Mouse (Mus musculus) thymus, postnatal 14 days (tissue): ENCODE measurements at regions not wholly inside any gene's neighbourhood (a gene's known extent, or its start where the extent isn't known, plus 50 kb on each side); places are given as distances from the start of the nearest gene placed in this dataset.
"Not testable (repeated sequence)": the region's sequence is repeated elsewhere in the genome, so short reads cannot be mapped to it uniquely, and the experiment has no call there.

Experiments used
- DNase-seq: peaks from one replicate; pipeline ENCODE4 v3.0.0; 2021

DNA sequence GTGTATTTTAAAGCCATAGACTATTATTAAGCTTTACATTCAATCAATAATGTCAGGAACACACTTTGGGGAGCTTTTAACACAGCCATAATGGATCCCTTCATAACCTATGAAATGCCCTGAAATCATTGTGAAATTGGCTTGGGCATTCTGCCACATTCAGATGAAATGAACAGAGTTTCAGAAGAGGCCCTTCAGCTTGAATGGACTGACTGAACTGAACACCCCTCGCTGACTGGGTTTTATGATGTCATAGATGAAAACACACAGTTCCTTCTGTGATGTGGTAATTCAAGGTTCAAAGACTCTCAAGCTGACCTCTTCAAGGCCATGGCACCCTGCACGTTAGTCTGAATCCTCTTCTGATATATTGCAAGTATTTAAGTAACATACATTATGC is 298.4 kb upstream of the Ercc4 start:
- no peak for DNase-seq

DNA sequence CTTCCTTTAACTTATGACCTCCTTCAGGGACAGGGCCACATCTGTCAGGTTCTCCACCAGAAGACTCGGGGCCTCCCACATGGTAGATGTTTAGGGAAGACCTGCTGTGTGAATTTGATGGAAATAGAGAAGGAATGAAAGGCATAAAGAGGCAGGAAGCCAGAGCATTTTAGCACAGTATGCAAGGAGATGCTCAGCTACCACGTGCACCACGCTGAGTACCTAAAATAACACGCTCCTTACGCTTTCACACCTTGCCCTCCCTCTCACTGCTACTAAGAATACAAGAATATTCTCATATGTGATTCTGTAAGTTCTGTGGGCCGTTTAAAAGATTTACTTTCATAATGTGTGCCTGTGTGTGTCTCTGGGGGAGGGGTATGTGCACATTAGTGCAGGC is 284.8 kb upstream of the Ercc4 start:
- no peak for DNase-seq

DNA sequence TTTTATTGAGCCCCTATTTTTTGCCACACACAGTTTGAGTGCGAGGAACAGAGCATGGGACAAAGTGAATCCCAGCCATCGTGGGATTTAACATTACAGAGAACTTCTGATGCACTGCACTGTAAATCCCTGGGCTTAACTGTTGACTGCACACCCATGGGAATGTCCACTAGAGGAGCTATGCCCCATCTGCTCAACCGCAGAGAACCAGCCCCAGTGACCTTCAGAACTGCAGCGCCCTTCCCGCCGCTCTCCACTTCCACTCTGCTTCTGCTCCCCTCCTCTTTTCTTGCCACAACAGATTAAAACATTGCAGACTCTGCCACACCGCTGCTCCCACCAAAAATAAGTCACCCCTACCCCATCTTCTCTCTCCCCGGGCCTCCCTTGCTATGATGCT is 283.3 kb upstream of the Ercc4 start:
- no peak for DNase-seq

DNA sequence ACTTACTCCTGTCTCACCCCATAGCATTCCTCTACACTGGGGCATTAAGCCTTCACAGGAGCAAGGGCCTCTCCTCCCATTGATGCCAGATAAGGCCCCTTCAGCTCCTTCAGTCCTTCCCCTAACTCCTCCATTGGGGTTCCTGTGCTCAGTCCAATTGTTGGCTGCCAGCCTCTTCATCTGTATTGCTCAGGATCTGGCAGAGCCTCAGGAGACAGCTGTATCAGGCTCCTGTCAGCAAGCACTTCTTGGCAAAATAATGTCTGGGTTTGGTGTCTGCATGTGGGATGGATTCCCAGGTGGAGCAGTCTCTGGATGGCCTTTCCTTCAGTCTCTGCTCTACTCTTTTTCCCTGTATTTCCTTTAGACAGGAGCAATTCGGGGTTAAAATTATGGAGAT is 278.2 kb upstream of the Ercc4 start:
- DNase-seq: not testable (repeated sequence)

DNA sequence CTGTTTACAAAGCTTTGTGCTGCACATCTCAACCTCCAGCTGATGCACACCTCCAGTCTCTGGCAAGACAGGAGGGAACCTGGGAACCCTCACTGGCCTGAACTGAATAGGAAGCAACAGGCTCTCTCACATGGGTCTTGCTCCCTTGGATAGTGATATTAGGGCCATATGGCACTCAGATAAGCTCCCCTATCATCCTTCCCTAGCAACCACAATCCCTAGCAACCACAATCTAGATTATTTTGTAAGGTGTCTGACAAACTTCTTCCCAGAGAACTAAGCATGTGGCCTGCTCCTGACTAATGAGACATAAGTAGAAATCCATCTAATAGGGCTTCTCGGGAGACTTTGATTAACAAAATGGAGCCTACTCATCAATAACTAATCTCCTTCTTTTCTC is 253.1 kb upstream of the Ercc4 start:
- DNase-seq: no peak

DNA sequence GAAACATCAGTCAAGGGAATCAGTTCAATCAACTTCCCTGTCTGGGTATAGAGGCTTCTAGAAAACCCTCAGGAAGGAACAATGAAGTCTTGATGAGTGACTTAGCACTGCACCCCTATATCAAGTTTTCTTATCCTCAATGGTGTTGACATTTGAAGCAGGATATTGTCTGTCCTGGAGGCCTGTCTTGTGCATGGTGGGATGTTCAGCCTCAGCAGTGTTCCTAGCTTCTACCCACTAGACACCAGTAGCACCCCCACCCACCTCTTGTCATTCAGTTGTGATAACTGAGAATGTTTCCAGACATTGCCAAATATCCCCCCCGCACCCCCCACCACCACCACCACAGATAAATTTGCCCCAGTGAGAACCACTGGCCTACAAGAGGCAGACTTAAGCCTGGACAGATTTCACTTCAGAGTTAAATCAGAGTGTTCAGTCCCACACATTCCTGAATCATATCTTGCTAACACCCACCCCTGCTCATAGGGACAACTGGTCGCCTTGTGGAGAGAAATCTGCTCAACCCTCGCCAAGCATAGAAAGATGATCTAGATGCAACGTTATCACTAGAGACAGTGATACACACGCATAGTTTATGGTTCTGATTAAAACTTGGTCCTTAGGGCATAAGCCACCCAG is 249.6 kb upstream of the Ercc4 start:
- DNase-seq: no peak

DNA sequence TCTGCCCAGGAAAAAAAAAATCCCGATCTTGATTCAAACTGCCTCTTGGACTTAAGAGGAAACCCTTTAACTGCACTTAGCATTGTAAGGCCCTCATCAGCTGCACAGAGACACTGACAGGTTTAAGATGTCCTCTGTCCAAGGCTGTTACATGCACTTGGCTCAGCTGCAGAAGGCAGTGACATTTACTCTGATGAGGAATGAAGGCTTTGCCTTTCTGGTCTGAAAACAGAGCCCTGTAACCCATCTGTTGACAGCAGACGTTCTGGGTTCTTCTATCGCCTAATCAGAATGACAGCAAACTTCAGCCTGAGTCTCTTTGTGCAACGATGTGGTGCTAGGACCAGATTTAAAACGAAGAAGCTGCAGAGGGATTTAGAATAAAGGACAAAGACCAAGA is 246.9 kb upstream of the Ercc4 start:
- DNase-seq: no peak

DNA sequence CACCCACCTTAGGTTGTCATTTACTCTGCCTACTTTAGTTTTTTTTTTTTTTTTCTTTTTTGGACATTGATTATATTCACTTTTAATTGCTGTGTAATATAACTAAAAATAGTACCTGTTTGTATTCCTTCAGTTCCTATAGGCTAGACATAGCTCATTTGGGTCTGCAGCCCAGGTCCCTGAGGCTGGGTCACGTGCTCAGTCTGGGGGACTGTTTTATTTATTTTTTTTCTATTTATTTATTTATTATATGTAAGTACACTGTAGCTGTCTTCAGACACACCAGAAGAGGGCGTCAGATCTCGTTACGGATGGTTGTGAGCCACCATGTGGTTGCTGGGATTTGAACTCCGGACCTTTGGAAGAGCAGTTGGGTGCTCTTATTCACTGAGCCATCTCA is 231.2 kb upstream of the Ercc4 start:
- DNase-seq: not testable (repeated sequence)

DNA sequence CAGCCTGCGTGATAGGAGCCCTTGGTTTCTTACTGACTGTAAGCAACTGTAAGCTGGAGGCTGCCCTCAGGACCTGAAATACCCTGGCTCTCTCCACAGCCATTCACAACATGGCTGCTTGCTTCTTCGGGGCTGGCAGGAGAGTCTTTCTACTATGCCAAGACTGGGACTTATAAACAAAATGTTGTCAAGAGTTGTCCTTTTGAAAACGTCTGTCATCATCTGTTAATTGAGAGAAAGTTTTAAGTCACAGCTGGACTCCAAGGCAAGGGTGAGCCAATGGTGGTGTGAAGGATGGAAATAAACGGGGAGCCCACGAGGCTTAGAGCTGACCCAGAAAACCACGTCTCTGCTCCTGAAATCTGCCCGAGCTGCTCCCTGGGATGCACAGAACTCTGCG is 229.5 kb upstream of the Ercc4 start:
- no peak for DNase-seq

DNA sequence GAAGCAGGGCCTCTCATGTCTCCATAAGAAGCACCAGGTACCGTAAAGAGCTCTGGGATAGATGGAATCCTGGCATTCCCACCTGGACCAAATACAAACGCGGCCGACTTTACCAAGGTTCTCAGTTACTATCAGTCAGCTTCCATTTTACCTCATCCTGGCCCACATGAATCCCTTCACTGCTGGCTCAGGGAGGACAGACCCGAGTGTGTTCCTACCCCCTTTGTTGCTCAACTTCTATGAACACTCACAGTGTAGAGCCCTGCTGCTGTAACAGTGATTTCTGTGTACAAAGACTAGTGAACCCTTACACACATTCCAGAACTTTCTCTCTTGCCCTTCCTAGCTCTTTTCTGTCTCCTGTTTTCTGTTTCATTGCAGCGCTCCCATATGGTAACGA is 229.0 kb upstream of the Ercc4 start:
- DNase-seq: no peak

DNA sequence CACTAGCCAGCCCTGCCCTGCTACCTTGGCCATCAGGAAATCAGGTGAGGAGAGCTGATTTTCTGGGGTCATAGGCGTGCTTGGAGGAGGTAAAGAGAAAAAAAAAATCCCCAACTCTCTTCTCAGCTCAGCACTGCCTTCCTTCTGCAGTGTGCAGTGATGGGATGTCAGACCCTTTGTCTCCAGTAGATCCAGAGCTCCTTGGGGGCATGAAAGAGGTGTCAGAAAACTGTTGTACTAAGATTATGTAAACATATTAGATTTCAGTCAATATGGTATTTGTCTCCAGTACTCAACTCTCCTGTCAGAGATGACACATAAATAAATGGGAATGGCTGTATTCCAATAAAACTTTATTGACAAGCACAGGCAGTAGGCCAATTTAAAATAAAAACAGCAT is 226.8 kb upstream of the Ercc4 start:
- no peak for DNase-seq

DNA sequence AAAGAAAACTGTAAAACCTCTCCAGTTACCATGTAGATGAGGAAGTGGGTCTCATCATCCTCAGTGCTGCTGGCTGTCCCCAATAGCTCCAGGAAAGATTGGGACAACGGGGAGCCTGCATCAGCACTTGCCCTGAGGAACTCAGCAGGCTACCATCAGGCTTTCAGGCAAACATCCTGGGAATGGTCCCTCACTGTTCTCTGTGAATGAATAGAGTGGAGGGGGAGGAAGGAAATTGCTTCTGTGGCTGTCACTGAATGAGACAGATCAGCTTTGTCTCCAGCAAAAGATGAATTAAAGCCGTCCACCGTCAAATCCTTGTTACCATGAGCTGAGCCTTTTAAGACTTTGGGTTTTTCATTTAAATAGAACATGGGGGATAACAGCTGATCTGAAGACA is 224.9 kb upstream of the Ercc4 start:
- DNase-seq: no peak

DNA sequence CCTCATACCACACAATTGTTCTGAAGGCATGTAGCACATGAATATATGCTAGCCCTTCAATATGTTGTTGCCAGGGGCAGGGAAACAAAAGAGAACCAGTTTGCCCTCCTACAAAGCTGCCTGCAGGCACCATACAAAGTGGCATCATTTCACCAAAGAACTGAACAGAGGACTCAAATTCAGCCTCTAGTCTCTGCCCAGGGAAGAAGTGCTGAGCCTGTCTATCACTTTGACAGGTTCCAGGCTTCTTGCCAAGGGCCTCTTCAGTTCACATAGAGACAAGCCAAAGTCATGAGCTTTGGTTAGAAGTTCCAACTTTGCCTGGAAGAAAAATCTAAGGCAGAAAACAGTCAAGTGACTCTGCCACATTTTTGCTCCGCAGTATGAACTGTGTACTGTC is 223.4 kb upstream of the Ercc4 start:
- no peak for DNase-seq

DNA sequence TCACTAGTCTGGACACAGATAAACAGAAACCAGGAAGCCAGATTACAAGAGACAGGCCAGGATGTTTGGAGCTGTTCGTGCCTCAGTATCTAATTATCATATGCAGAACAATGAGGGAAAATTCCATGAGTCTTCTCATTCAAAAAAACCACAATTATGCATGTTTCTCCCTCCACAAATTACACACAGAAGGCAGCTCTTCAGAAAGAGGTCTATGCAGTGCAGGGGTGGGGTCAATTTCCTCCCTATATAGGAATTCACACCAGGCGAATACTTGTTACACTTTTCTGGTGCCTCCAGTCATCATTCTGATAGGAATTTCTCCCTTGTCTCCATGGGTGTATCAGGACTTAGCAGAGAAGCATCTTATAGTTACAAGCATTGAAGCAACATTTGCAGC is 222.1 kb upstream of the Ercc4 start:
- no peak for DNase-seq

DNA sequence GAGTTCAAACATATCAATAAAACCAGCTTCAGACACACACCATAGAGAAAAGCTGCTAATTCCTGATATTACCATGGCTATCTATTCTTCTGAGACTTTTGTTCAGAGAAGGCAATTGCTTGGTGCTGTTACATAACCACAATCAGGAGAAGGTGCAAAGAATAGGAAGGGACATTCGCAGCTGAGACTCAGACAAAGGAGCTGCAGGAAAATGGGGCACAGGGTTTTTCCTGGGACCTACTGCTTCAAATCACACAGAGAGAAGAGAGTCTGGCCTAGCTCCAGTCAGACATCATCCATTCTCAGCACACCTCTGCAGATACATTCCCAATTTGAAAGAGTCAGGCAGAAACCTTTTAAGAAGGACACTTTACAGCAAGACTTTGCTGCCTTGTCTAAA is 219.4 kb upstream of the Ercc4 start:
- no peak for DNase-seq

DNA sequence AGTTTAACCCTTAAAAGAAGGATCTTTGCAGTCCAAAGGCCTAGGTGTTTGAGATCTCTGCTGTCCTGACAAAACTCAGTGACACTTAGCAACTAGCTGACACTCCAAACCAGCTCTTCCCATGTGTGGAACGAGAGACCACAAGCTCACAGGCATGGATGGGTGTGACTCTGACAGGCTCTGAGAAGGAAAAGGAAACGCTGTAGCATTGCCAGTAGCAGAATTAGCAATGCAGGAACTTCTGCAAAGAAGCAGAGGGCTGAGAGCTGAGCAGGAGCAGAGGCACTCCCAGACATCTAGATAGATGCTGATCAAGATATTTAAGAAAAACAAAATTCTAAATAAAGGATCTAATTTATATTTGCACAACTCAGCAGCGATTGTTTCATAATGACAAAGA is 218.9 kb upstream of the Ercc4 start:
- no peak for DNase-seq

DNA sequence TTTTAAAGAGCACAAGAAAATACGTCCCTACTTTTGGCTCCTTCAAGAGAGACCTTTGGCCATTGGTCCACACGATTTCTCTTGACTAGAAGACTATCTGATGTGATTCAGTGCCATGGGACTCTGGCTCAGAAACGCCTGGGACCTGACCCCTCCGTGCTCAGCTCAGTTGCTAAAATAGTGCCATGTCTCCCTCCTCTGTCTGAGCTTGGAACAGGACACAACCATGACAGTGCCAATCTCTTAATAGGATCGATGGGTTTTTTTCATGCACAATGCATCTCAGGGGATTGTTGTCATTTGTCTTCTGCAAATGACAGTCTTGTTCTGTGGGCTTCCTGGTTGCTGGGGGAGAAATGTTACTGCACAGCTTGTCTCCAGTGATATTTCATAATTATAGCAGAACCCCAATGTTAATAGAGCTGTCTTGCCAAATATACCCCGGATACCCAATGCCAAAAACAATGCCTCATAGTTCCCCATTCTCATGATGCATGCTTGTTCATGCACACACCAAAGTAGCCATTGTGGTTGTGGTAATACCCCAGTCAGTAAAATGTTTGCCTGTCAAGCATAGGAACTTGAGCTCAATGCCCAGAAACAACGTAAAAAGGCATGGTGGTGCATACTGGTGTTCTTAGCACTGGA is 216.7 kb upstream of the Ercc4 start:
- no peak for DNase-seq

DNA sequence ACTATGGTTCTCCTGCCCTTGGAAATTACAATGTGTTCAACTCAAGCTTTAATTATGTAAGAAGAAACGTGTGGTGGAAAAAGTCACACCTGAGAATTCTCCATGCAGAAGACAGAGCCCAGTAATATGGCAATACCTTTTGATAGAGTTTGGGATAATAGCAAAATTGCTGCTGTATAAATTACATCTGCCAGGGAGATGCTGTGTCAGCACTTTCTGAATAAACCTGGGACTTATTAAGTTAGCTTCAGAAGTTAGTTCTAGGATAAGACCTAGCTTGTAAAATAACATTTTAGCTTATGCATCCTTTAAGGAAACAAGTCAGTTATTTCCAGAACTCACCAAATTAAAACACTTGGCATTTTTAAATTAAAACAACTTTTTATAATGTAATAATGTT is 212.2 kb upstream of the Ercc4 start:
- DNase-seq: no peak

DNA sequence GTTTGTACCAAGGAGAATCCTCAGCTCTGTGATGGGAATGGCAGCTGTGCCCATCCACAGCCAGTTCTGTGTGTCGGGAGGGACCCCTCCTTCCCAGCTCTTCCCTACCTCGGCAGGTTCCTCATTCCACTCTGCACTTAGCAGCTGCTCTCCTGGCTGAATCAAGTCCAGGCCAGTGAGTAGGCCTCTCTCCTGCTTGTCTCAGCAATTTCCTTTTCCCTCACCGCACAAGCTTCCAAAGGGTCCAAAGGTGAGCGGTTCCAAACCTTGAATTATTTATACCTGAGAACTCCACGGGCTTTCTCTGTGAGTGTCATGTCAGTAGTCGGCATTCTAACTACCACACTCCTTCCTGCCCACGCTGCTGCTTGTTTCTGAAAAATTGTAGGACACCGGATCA is 208.8 kb upstream of the Ercc4 start:
- no peak for DNase-seq

DNA sequence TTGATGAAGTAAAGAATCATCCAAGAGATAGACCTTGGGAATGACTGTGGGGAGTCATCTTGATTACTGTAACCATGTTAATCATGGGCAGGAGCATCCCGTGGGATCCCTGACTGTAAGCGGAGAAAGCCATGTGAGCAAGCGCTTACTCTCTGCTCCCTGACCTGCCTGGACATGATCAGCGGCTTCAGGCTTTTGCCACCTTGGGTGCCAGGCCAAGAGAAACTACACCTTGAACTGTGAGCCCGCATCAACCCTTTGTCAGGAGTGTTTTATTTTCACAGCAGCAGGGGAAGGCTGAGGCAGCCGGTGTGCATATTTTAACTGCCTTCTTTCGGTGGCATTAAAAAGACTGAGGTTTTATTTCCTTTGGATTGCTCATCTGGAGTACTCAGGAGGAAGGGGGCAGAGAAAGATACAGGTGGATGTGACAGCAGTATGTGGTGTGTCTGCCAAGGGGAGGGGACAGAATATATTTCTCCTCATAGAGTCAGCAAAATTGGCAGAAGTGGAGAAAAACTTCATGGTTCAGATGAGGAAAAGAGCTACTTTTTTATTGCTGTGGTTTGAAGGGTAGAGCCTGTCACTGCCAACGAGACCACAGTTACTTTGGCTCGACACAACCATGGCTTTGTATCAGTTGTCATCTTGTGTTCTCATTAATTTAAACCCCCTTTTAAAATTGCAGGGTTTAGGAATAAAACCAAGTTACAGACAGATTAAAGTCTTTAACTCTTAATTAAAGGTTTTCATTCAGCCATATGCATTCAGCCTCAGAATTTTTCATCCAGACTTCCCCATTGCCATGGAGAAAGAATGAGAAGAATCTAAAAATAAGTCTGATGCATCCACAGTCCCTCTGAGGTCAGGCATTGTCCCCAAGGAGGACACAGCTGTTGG is 208.1 kb upstream of the Ercc4 start:
- no peak for DNase-seq

DNA sequence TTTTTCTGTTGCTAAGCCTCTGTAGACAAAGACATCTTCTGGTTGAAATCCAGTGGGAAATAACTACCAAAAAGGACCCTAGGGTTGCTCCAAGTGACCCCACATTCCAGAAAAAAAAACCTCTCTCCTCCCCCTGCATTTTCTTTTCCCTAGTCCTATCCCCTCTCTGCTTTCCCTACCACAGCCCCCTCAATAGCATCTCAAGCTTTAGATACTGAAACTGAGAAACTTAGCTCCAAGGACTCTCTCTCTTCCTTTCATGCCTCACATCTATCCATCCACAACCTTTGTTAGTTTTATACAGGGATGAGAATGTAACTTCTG is 207.5 kb upstream of the Ercc4 start:
- no peak for DNase-seq

DNA sequence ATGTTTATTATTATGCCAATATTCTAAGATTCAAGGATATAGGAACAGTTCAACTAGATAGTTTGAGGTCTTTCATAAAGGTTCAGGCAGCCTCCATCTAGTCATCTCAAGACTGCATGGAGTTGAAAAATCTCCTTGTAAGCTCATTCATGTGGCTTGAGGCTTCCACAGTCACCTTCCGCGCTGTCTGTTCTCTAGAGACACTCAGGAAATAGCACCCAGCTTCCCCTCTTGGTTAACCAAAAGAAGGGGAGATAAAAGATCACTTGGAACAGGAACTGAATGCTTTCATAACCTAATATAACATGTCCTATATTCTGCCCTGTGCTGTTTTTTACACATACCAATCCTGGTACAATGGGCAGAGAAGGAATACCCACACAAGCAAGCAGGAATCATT is 206.3 kb upstream of the Ercc4 start:
- DNase-seq: no peak

DNA sequence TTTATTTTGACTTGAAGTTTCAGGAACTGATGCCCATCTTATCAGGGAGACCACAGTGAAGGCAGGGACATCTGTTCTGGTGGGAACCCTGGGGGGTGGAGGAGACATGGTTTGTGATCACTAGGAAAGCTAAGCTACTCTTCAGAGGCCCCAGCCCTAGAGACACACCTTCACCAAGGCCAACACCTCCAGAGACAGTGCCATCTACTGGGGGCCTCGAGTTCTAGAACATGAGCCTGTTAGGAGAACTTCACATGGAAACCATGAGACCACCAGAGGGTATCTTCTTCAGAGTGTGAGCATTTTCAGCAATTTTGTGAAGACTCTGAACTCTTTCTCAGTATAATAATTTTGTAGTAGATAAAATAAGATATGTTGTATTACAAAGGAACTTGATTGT is 204.5 kb upstream of the Ercc4 start:
- no peak for DNase-seq

DNA sequence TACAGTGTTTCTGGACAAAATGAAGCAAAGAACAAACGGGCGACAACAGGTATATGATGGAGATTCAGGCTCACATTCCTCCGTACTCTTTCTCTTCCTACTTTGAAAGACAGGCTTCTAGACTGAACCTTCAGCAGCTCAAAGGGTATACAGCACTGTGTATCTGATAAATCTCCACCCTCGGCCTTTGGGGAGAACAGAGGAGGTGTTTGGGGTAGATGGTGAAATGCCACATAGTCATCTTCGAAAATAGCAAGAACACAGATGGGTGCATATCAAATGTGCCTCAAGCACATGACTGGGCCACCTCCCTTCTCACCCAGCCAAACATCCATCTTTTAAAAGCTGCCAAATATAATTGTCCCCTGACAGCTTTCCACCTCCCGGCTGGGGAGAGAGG is 184.8 kb upstream of the Ercc4 start:
- no peak for DNase-seq

DNA sequence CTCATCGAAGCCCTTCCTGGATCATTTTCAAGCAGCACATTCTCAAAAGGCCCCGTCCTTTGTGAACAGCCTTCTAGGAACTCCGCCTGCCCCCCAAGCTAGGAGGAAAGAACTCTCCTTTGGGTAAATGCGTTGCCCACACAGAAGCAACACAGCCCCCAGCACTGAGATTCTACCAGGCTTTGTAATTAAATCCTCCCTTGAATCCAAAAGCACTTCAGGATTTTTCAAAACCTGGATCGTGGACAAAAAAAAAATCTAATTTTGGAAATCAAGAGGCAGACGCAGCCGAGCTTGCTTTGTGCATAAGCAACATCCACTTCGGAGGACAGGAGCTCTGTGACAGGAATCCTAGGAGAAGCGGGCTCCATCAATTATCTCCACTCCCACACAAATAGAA is 183.6 kb upstream of the Ercc4 start:
- DNase-seq: no peak
